Mouse (Mus musculus): ENCODE measurements around the gene Fsd1. TPM values are rescaled to one million over a fixed set of nuclear protein-coding genes. Genes with fewer than 3 reads are reported as not detected.
"Not testable (repeated sequence)": the region's sequence is repeated elsewhere in the genome, so short reads cannot be mapped to it uniquely, and the experiment has no call there.

Fsd1 gene
- polyA plus RNA-seq (2014; fragmentation: Nextera tagmentation; extraction: Ambion mirVana): 106 and 121 TPM in 2 replicates

- Histone ChIP-seq H3K9ac (ENCODE audit: low read length) (peak within 1 kb of the TSS; percentile 84), H3K4me2 (ENCODE audit: low read length) (peak within 1 kb of the TSS; percentile 83), H3K27me3 (replicated peaks; ENCODE audit: control insufficient read depth, insufficient read depth, low read length) (no peaks in the 10 kb centered on the region), H3K4me3 (ENCODE audit: low read depth, low read length) (peak within 1 kb of the TSS; percentile 72), H3K4me1 (ENCODE audit: control insufficient read depth, insufficient read depth, low read length) (peaks cover 4% of the 10 kb centered on the region), H3K27ac (ENCODE audit: low read depth, low read length) (peak within 1 kb of the TSS; percentile 56; the same call in 1 of the 2 replicates), H3K9me3 (replicated peaks; ENCODE audit: control insufficient read depth, low read length) (no peaks in the 10 kb centered on the region), H3K36me3 (ENCODE audit: control insufficient read depth, insufficient read depth, low read length) (peaks cover 20% of the 10 kb centered on the region)
- WGBS: 9% methylated on average over 33 of the region's 35 CpGs
- DNase-seq (ENCODE audit: low spot score) (peak; percentile 93), ATAC-seq (peak; percentile 87)
These were observed at the start of gene Fsd1 for GRCm38 (mm10) chr17:55986030-55986961. Gene Fsd1 (plus strand): TSS chr17:55986509.

- not testable (repeated sequence) for H3K4me1 ChIP-seq (ENCODE audit: control insufficient read depth, insufficient read depth, low read length); DNase-seq (ENCODE audit: low spot score); ATAC-seq; H3K36me3 ChIP-seq (ENCODE audit: control insufficient read depth, insufficient read depth, low read length); H3K27me3 ChIP-seq (replicated peaks; ENCODE audit: control insufficient read depth, insufficient read depth, low read length); H3K9me3 ChIP-seq (replicated peaks; ENCODE audit: control insufficient read depth, low read length)
- Histone ChIP-seq H3K4me2 (ENCODE audit: low read length) (peak overlapping the region; percentile 68), H3K9ac (ENCODE audit: low read length) (peak overlapping the region; percentile 62), H3K27ac (ENCODE audit: low read depth, low read length) (peak overlapping the region; percentile 60; the same call in 1 of the 2 replicates), H3K4me3 (ENCODE audit: low read depth, low read length) (peak overlapping the region; percentile 38)
- 37% methylated on average over 10 of the region's 10 CpGs for WGBS
These were observed 41.9 kb upstream of the Fsd1 start for GRCm38 (mm10) chr17:55944387-55944865.

- Histone ChIP-seq H3K4me2 (ENCODE audit: low read length) (peak overlapping the region; percentile 68), H3K27ac (ENCODE audit: low read depth, low read length) (peak overlapping the region; percentile 82), H3K9ac (ENCODE audit: low read length) (peak overlapping the region; percentile 62), H3K4me3 (ENCODE audit: low read depth, low read length) (peak overlapping the region; percentile 38)
- WGBS: under 1% methylated on average over 49 of the region's 56 CpGs
- H3K36me3 ChIP-seq (ENCODE audit: control insufficient read depth, insufficient read depth, low read length); H3K27me3 ChIP-seq (replicated peaks; ENCODE audit: control insufficient read depth, insufficient read depth, low read length); H3K4me1 ChIP-seq (ENCODE audit: control insufficient read depth, insufficient read depth, low read length); H3K9me3 ChIP-seq (replicated peaks; ENCODE audit: control insufficient read depth, low read length): not testable (repeated sequence)
- ATAC-seq (peak; percentile 98), DNase-seq (ENCODE audit: low spot score) (peak; percentile 87)
These were observed 41.2 kb upstream of the Fsd1 start for GRCm38 (mm10) chr17:55944866-55945682.

GRCm38 (mm10) chr17:55945696-55946095 is 40.6 kb upstream of the Fsd1 start:
- DNase-seq (ENCODE audit: low spot score) (no peak), ATAC-seq (no peak)
- Histone ChIP-seq H3K4me1 (ENCODE audit: control insufficient read depth, insufficient read depth, low read length) (no peaks in the 10 kb centered on the region), H3K9ac (ENCODE audit: low read length) (peak overlapping the region; percentile 62), H3K4me3 (ENCODE audit: low read depth, low read length) (peak overlapping the region; percentile 38), H3K9me3 (replicated peaks; ENCODE audit: control insufficient read depth, low read length) (no peaks in the 10 kb centered on the region), H3K27ac (ENCODE audit: low read depth, low read length) (peak overlapping the region; percentile 82; the same call in 1 of the 2 replicates), H3K4me2 (ENCODE audit: low read length) (peak overlapping the region; percentile 68), H3K27me3 (replicated peaks; ENCODE audit: control insufficient read depth, insufficient read depth, low read length) (no peaks in the 10 kb centered on the region), H3K36me3 (ENCODE audit: control insufficient read depth, insufficient read depth, low read length) (no peaks in the 10 kb centered on the region)
- 30% methylated on average over 5 of the region's 5 CpGs for WGBS

GRCm38 (mm10) chr17:55948647-55949046 is 37.7 kb upstream of the Fsd1 start:
- DNase-seq (ENCODE audit: low spot score) (no peak), ATAC-seq (no peak)
- no peaks in the 10 kb centered on the region for H3K9me3 ChIP-seq (replicated peaks; ENCODE audit: control insufficient read depth, low read length)
- H3K4me3 ChIP-seq (ENCODE audit: low read depth, low read length): no peak overlapping the region
- no peak overlapping the region for H3K4me2 ChIP-seq (ENCODE audit: low read length)
- WGBS: 86% methylated on average over 4 of the region's 4 CpGs
- H3K27ac ChIP-seq (ENCODE audit: low read depth, low read length): no peak overlapping the region
- H3K27me3 ChIP-seq (replicated peaks; ENCODE audit: control insufficient read depth, insufficient read depth, low read length): no peaks in the 10 kb centered on the region
- no peaks in the 10 kb centered on the region for H3K36me3 ChIP-seq (ENCODE audit: control insufficient read depth, insufficient read depth, low read length)
- no peaks in the 10 kb centered on the region for H3K4me1 ChIP-seq (ENCODE audit: control insufficient read depth, insufficient read depth, low read length)
- no peak overlapping the region for H3K9ac ChIP-seq (ENCODE audit: low read length)

- Histone ChIP-seq H3K36me3 (ENCODE audit: control insufficient read depth, insufficient read depth, low read length) (no peaks in the 10 kb centered on the region), H3K27ac (ENCODE audit: low read depth, low read length) (no peak within 1 kb of the TSS), H3K9ac (ENCODE audit: low read length) (no peak within 1 kb of the TSS), H3K9me3 (replicated peaks; ENCODE audit: control insufficient read depth, low read length) (no peaks in the 10 kb centered on the region), H3K4me3 (ENCODE audit: low read depth, low read length) (no peak within 1 kb of the TSS), H3K27me3 (replicated peaks; ENCODE audit: control insufficient read depth, insufficient read depth, low read length) (no peaks in the 10 kb centered on the region), H3K4me1 (ENCODE audit: control insufficient read depth, insufficient read depth, low read length) (no peaks in the 10 kb centered on the region), H3K4me2 (ENCODE audit: low read length) (no peak within 1 kb of the TSS)
- DNase-seq (ENCODE audit: low spot score): no peak
- WGBS: 84% methylated on average over 2 of the region's 2 CpGs
- ATAC-seq: no peak
These were observed 36.9 kb upstream of the Fsd1 start, which contains the start of gene Zfp119b for GRCm38 (mm10) chr17:55949400-55949799. Gene Zfp119b (minus strand): TSS chr17:55949500.

- WGBS: 83% methylated on average over 9 of the region's 9 CpGs
- H3K9ac ChIP-seq (ENCODE audit: low read length): no peak overlapping the region
- ATAC-seq (no peak), DNase-seq (ENCODE audit: low spot score) (no peak)
- H3K4me3 ChIP-seq (ENCODE audit: low read depth, low read length): no peak overlapping the region
- no peaks in the 10 kb centered on the region for H3K9me3 ChIP-seq (replicated peaks; ENCODE audit: control insufficient read depth, low read length)
- H3K27me3 ChIP-seq (replicated peaks; ENCODE audit: control insufficient read depth, insufficient read depth, low read length): no peaks in the 10 kb centered on the region
- no peaks in the 10 kb centered on the region; the same call in 1 of the 2 replicates for H3K4me1 ChIP-seq (ENCODE audit: control insufficient read depth, insufficient read depth, low read length)
- no peak overlapping the region for H3K27ac ChIP-seq (ENCODE audit: low read depth, low read length)
- H3K36me3 ChIP-seq (ENCODE audit: control insufficient read depth, insufficient read depth, low read length): no peaks in the 10 kb centered on the region
- no peak overlapping the region for H3K4me2 ChIP-seq (ENCODE audit: low read length)
These were observed 35.7 kb upstream of the Fsd1 start for GRCm38 (mm10) chr17:55950601-55951000.

GRCm38 (mm10) chr17:55952041-55952440 is 34.3 kb upstream of the Fsd1 start:
- no peaks in the 10 kb centered on the region for H3K27me3 ChIP-seq (replicated peaks; ENCODE audit: control insufficient read depth, insufficient read depth, low read length)
- DNase-seq (ENCODE audit: low spot score) (no peak), ATAC-seq (no peak)
- H3K4me3 ChIP-seq (ENCODE audit: low read depth, low read length): no peak overlapping the region
- no peaks in the 10 kb centered on the region for H3K9me3 ChIP-seq (replicated peaks; ENCODE audit: control insufficient read depth, low read length)
- H3K4me2 ChIP-seq (ENCODE audit: low read length): no peak overlapping the region
- H3K9ac ChIP-seq (ENCODE audit: low read length): no peak overlapping the region
- H3K36me3 ChIP-seq (ENCODE audit: control insufficient read depth, insufficient read depth, low read length): no peaks in the 10 kb centered on the region
- peaks cover 7% of the 10 kb centered on the region; the same call in 1 of the 2 replicates for H3K4me1 ChIP-seq (ENCODE audit: control insufficient read depth, insufficient read depth, low read length)
- no peak overlapping the region for H3K27ac ChIP-seq (ENCODE audit: low read depth, low read length)
